Mouse (Mus musculus) intestine, embryonic 16.5 days (tissue): ENCODE data around the gene Wwc1. TPM values are rescaled to one million over a fixed set of nuclear protein-coding genes. Genes with fewer than 3 reads are reported as not detected.

Source experiments
- ATAC-seq: fragments of 200-750 bp; cut with Nextera tagmentation; 2 replicates; pipeline ENCODE4 v1.8.0; 2017; ENCODE audit warnings: moderate TSS enrichment, moderate library complexity
- H3K27ac ChIP-seq: fragments of 300-500 bp; sonication (generic); 2 replicates; pipeline ENCODE4 v1.5.1; 2014; ENCODE audit warnings: mild to moderate bottlenecking, low read length
- H3K27me3 ChIP-seq: fragments of 300-500 bp; sonication (generic); replicated peaks from 2 replicates; pipeline ENCODE4 v1.6.1; 2014; ENCODE audit warnings: low read length, control low read depth, mixed read lengths; ENCODE audit not compliant: control insufficient read depth, insufficient read depth
- H3K36me3 ChIP-seq: fragments of 300-500 bp; sonication (generic); 2 replicates; pipeline ENCODE4 v1.6.1; 2014; ENCODE audit warnings: low read length, control low read depth; ENCODE audit not compliant: control insufficient read depth, insufficient read depth
- H3K4me1 ChIP-seq: fragments of 300-500 bp; sonication (generic); 2 replicates; pipeline ENCODE4 v1.6.1; 2014; ENCODE audit warnings: low read length, control low read depth, mixed read lengths; ENCODE audit not compliant: control insufficient read depth, insufficient read depth
- H3K4me2 ChIP-seq: fragments of 300-500 bp; sonication (generic); 2 replicates; pipeline ENCODE4 v1.6.1; 2014; ENCODE audit warnings: low read depth, low read length, control low read depth
- H3K4me3 ChIP-seq: fragments of 300-500 bp; sonication (generic); 2 replicates; pipeline ENCODE4 v1.5.1; 2014; ENCODE audit warnings: mild to moderate bottlenecking, low read length
- H3K9ac ChIP-seq: fragments of 300-500 bp; sonication (generic); 2 replicates; pipeline ENCODE4 v1.6.1; 2014; ENCODE audit warnings: low read depth, low read length
- H3K9me3 ChIP-seq: fragments of 300-500 bp; sonication (generic); 2 replicates; pipeline ENCODE4 v1.6.1; 2016; ENCODE audit warnings: low read length, control low read depth; ENCODE audit not compliant: control insufficient read depth
- WGBS: fragments of 180-500 bp; shearing (Covaris S2); extraction: QIAGEN DNeasy Blood & Tissue Kit; methylation state at CpG from one replicate; pipeline ENCODE4 v1.1.7; 2014; 5-methylcytosine and 5-hydroxymethylcytosine counted together
- polyA plus RNA-seq: library from polyadenylated mRNA; unstranded; fragments of >200 nt; fragmentation: Nextera tagmentation; extraction: Ambion mirVana; gene quantifications from 2 replicates; pipeline ENCODE4 v1.2.1, GENCODE M21; 2015

The Wwc1 gene
- 8.5 and 9.0 TPM in 2 replicates for polyA plus RNA-seq

DNA sequence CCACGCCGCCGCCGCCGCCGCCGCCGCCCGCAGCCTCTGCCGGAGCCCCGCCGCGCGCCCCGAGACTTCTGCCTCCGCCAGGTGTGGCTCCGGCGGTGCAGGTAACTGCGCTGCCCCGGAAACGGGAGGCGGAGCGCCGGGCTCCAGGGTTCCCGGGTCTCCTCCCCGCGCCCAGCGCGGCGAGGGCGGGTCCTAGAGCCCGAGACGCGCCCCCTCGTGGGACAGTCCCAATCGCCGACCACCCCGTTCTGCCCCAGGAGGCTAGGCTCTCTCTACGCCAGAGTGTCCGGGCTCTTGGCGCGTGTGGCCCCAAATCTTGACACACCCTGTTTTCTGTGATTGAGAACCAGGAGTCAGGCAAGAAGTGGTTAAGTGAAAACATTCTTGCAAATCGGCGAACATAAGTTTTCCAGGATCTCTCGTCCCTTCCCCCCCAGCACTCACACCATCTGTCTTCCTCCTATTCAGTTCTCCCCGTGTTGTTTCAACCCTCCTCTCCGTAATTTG is at the start of gene Wwc1:
Gene Wwc1, minus strand, starts transcription at position 117 of the 507 bp plus-strand sequence.
- Histone ChIP-seq H3K9ac (peak within 1 kb of the TSS; percentile 80), H3K9me3 (no peaks in the 10 kb centered on the region), H3K27ac (peak within 1 kb of the TSS; percentile 73), H3K4me3 (peak within 1 kb of the TSS; percentile 74), H3K36me3 (no peaks in the 10 kb centered on the region), H3K4me2 (peak within 1 kb of the TSS; percentile 79), H3K27me3 (no peaks in the 10 kb centered on the region), H3K4me1 (0 out of 2 replicates have a peak, but pooled peaks cover 2% of the 10 kb centered on the region)
- under 1% methylated on average over 46 of the region's 47 CpGs for WGBS
- peak; percentile 86 for ATAC-seq

DNA sequence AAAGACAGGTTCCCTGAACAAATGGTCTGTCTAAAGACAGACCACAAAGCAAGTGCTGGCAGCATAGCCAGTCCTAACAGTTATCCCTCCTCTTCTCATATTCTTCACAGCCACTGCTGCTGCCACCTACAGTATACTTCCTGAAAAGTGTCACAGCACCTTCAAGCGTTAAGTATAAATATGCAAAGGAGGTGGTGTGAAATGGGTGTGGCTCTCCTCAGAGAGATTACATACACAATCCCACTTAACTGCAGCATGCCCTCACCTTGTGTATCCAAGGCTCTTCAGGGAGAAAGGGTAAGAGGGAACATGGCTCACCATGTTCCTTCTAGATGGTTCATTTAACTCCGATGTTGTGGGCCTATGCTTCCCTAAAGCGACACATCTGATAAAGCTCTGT is 39.7 kb upstream of the Wwc1 start:
- WGBS, result 53% methylated on average over 3 of the region's 3 CpGs
- H3K4me1 ChIP-seq, result no peaks in the 10 kb centered on the region
- no peaks in the 10 kb centered on the region for H3K36me3 ChIP-seq
- no peak overlapping the region for H3K9ac ChIP-seq
- no peak overlapping the region for H3K4me3 ChIP-seq
- H3K9me3 ChIP-seq, result no peaks in the 10 kb centered on the region
- ATAC-seq, result no peak
- H3K4me2 ChIP-seq, result no peak overlapping the region
- no peak overlapping the region for H3K27ac ChIP-seq
- H3K27me3 ChIP-seq, result no peaks in the 10 kb centered on the region

DNA sequence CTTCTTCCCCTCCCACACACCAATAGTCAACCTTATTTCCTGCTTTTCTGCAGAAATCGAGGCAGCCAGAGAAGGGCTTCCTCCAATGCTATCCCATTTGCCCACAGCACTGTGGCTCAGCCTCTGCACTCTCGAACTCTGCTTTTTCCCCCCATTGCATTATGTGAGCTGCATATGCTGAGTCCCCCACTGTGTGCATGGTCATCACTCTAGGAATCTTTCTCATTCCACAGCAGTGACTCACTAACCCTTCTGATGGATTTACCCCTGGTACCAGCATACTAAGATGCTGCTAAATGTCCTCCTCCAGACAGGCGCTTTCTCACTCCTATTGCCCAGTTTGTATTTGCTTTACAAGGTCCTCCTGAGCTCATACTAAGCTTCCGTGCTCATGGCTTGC is 32.9 kb upstream of the Wwc1 start:
- Histone ChIP-seq H3K9me3 (no peaks in the 10 kb centered on the region), H3K4me3 (no peak overlapping the region), H3K4me1 (0 out of 2 replicates have a peak, but pooled peaks cover 3% of the 10 kb centered on the region), H3K9ac (no peak overlapping the region), H3K36me3 (no peaks in the 10 kb centered on the region), H3K27me3 (no peaks in the 10 kb centered on the region), H3K27ac (no peak overlapping the region), H3K4me2 (no peak overlapping the region)
- no peak for ATAC-seq
- WGBS, result 67% methylated on average over 4 of the region's 4 CpGs

DNA sequence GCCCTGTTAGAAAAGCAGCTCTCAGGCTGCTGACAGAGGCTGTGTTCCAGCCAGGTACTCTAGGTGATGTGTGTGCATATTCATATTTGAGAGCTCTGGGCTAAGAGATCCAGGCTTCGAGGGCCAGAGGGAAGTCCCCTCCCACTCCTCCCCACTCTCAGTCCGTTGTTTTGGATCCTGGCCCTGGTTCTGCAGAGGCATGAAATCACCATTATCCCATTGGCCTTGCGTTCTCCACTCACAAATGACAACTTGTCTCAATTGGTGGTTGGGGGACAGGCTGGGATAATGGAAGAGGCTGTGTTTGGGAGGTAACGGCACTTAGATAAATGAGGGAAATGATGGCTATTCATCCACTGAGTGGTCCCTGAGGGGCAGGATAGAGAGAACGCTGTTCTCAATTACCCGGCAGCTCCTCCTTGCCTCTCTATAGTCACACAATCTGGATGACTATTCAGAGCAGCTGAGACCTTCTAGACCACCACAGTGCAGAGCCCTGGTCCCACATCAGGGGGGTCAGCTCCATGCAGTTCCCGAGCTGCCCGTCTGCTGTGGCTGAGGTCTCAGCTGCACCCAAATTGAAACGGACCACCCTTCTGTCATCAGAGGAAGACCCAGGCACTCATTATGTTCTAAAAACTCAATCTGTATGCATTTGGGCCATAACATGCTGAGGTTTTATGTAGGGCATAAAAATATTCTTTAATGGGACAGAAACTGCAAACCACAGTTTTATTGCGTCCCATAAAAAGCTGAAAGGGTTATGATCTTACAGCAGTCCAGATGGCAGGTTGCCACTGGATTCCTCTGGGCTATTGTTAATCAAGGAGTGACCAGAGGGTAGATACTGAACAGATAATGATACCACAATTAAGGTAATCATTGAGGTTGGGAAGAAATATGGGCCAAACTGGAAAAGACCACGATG is 29.2 kb upstream of the Wwc1 start:
- Histone ChIP-seq H3K4me1 (0 out of 2 replicates have a peak, but pooled peaks cover 3% of the 10 kb centered on the region), H3K9ac (no peak overlapping the region), H3K36me3 (no peaks in the 10 kb centered on the region), H3K4me3 (no peak overlapping the region), H3K27ac (no peak overlapping the region), H3K4me2 (no peak overlapping the region), H3K9me3 (no peaks in the 10 kb centered on the region), H3K27me3 (no peaks in the 10 kb centered on the region)
- WGBS, result 65% methylated on average over 11 of the region's 11 CpGs
- no peak for ATAC-seq

DNA sequence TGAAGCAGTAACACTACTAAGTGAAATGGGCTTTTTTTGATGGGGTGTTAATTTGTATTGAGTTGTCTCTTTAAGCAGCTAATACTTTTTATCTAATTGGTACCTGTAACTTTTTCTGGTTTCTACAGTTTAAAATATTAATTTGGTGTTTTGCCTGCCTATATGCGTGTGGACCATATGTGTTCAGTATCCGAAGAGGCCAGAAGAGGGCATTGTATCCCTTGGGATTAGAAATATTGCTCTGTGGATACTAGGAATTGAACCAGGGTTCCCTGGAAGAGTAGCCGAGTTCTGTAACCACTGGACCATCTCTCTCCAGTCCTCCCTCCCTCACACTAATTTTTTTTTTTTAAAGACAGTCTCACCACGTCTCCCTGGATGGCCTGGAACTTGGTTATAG is 22.6 kb upstream of the Wwc1 start:
- no peak overlapping the region for H3K27ac ChIP-seq
- H3K36me3 ChIP-seq, result no peaks in the 10 kb centered on the region
- WGBS, result 51% methylated on average over 4 of the region's 4 CpGs
- no peak for ATAC-seq
- peaks cover 4% of the 10 kb centered on the region; the same call in 1 of the 2 replicates for H3K27me3 ChIP-seq
- H3K4me2 ChIP-seq, result no peak overlapping the region
- no peak overlapping the region for H3K9ac ChIP-seq
- no peak overlapping the region for H3K4me3 ChIP-seq
- no peaks in the 10 kb centered on the region for H3K9me3 ChIP-seq
- H3K4me1 ChIP-seq, result peaks cover 9% of the 10 kb centered on the region

DNA sequence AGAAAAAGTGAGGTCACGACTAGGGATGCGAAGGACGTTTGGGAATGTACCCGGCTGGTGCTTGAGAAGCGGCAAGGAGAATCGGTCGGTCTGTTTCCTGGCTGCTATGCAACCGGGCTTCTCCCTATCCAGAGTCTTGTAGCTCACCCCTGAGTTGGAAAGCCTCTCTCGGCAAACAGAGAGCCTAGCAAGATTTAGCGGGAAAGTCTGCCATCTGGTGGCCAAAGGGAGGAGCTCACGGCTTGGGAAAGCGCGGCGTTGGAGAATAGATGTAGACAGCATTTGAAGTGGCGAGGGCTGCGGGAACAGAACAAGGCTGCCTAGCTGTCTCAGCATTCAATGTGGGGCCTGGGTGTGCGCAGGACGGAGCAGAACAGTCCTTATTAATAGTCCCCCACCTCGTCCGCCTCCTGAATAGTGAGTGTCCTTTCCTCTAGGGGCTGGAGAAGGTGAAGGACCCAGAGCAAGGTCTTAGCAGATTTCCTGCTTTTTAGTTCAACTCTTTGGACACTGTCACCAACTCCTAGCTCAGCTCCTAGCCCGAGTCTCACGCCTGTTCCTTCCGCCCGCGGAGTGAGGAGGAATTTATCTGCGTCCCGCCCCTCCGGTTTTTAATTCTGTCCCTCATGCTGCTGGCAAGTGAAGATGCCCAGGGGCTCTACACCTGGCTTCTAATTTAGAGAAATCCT is 21.1 kb upstream of the Wwc1 start:
- H3K4me1 ChIP-seq, result peaks cover 9% of the 10 kb centered on the region
- H3K9ac ChIP-seq, result 0 out of 2 replicates have a peak overlapping the region, but pooled peaks have one; percentile 51
- peak; percentile 88 for ATAC-seq
- peaks cover 4% of the 10 kb centered on the region; the same call in 1 of the 2 replicates for H3K27me3 ChIP-seq
- H3K27ac ChIP-seq, result no peak overlapping the region
- 9% methylated on average over 28 of the region's 28 CpGs for WGBS
- H3K4me2 ChIP-seq, result peak overlapping the region; percentile 58
- H3K4me3 ChIP-seq, result peak overlapping the region; percentile 36
- H3K36me3 ChIP-seq, result no peaks in the 10 kb centered on the region
- H3K9me3 ChIP-seq, result no peaks in the 10 kb centered on the region

DNA sequence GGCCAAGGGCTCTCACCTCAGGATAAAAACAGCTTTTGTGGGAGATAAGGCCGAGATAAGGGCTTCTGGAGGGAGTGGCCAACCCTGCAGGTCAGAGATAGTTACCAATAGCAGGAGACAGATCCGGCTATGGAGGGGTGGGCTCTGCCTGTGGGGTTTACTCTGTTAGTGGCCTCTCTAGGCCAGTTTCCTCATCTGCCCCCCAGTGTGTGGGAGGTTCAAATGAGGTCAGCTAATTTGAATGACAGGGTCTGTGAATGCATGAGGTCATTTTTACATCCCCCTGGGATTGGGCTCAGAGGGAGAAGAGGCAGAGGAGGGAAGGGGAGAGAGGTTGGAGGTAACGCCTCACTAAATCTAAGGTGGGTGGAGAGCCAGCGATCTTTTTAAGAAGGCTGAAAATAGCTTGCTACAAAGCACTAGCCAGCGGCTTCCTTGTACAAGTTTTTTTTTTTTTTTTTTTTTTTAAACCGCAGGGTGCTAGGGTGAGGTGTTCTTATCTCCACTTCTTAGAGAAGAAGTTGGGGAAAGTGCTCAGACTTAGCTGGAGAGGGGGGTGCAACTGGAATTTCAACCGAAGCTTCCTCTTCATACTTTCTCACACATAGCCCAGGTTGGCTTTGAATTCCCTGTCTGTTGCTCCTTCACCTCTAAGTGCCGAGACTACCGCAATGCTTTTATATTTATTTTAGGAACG is 20.4 kb upstream of the Wwc1 start:
- Histone ChIP-seq H3K4me3 (peak overlapping the region; percentile 36), H3K4me1 (peaks cover 9% of the 10 kb centered on the region), H3K27me3 (peaks cover 4% of the 10 kb centered on the region; the same call in 1 of the 2 replicates), H3K4me2 (peak overlapping the region; percentile 58), H3K36me3 (no peaks in the 10 kb centered on the region), H3K9ac (no peak overlapping the region), H3K27ac (no peak overlapping the region), H3K9me3 (no peaks in the 10 kb centered on the region)
- peak; percentile 63 for ATAC-seq
- 6% methylated on average over 10 of the region's 10 CpGs for WGBS

DNA sequence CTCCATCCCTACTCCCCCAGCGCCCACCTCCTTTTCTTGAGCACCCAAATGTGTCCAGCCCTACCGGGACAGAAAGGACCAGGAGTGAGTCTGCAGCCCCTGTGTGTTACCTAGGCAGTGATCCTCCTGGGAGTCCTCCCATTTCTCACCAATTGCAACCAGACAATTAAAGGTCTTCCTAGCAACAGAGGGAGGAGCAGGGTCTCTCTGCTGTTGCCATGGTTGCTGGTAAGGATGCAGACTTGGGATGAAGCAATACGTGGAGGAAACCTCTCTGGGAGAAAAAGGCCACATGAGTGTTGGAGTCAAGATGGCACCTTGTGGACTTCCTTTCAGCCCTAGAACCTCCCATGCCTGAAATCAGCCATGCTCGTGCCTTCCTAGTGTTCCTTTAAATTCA is 19.7 kb upstream of the Wwc1 start:
- 21% methylated on average over 4 of the region's 4 CpGs for WGBS
- Histone ChIP-seq H3K9me3 (no peaks in the 10 kb centered on the region), H3K4me3 (no peak overlapping the region), H3K27ac (no peak overlapping the region), H3K4me2 (no peak overlapping the region), H3K4me1 (peaks cover 9% of the 10 kb centered on the region), H3K27me3 (peaks cover 4% of the 10 kb centered on the region; the same call in 1 of the 2 replicates), H3K36me3 (no peaks in the 10 kb centered on the region), H3K9ac (no peak overlapping the region)
- no peak for ATAC-seq

DNA sequence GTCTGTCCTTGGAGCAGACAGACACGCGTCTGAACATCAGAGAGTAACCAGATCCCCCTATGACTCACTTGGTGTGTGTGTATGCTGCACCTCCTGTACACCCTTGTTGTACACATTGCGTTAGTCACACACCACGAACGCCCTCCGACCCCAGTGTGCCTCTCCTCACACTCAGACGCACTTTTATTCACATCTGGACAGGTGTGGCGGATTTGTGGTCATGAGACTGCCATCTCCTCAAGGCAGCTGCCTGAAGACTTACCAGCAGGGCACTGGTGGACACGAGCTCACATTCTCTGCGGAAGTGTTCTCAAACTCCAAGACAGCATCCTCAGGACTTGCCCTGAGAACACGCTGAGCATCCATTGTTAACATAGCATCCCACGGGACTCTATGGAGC is 17.7 kb upstream of the Wwc1 start:
- H3K27ac ChIP-seq, result no peak overlapping the region
- no peak overlapping the region for H3K4me2 ChIP-seq
- no peak for ATAC-seq
- no peaks in the 10 kb centered on the region for H3K36me3 ChIP-seq
- H3K27me3 ChIP-seq, result peaks cover 4% of the 10 kb centered on the region; the same call in 1 of the 2 replicates
- peaks cover 9% of the 10 kb centered on the region for H3K4me1 ChIP-seq
- WGBS, result 71% methylated on average over 12 of the region's 12 CpGs
- H3K9me3 ChIP-seq, result no peaks in the 10 kb centered on the region
- no peak overlapping the region for H3K9ac ChIP-seq
- H3K4me3 ChIP-seq, result no peak overlapping the region
